Comparison of ENCODE assay signal across 9 mouse cellular contexts in the genomic region with DNA sequence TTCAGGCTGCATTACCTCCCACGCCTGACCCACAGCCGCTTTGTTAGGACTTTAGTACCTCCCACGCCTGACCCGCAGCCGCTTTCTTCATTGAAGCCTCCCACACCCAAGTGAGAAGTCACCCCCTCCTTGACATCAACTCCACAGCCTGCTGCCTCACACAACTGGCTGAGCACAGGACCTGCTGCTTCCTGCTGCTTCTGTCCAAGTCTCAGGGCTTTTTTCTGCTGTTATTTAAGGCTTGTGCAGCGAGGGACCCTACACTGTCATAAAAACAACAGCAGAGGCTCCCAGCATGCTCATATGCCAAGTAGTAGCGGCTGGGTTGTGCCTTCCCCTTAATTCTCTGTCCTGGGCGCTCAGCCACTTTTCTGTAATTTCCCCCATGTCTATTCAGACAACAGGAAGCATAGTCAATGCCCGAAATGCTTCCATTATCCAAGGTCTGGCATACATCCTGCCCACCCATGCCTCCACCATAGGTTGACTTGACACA. TPM values are rescaled to one million over a fixed set of nuclear protein-coding genes. Genes with fewer than 3 reads are reported as not detected.
DNase-seq lines count a peak whose midpoint lies in the region; ATAC-seq and TF ChIP-seq lines count a peak whose summit lies in the region.
"Had no signal": no experiment of that assay in that cellular context is flagged by ENCODE, and none has a peak within 500 bp of the region (broad histone marks: within the 10 kb centered on the region; RNA-seq: fewer than 3 reads in every experiment).

No protein-coding gene starts in this region.

- WGBS in kidney, embryonic 16.5 days = 28% methylated on average over 9 of the region's 9 CpGs
- 58% methylated on average over 9 of the region's 9 CpGs for WGBS in heart, embryonic 13.5 days
- 36% methylated on average over 9 of the region's 9 CpGs for WGBS in cerebellum, adult 2 months

- peaks cover 43% of the 10 kb centered on the region for H3K36me3 ChIP-seq in kidney, embryonic 16.5 days (ENCODE audit: insufficient read depth, low read length)
- H3K36me3 ChIP-seq in heart, embryonic 13.5 days = peaks cover 83% of the 10 kb centered on the region

- no peak overlapping the region for H3K9ac ChIP-seq in kidney, embryonic 16.5 days (replicated peaks; ENCODE audit: low read length)
- no peak overlapping the region for H3K9ac ChIP-seq in heart, embryonic 13.5 days
- H3K9ac ChIP-seq: embryonic facial prominence, embryonic 12.5 days had no signal

- H3K27ac ChIP-seq in kidney, embryonic 16.5 days (ENCODE audit: low read length) = peak overlapping the region; percentile 61
- peak overlapping the region; percentile 42; the same call in 1 of the 2 replicates for H3K27ac ChIP-seq in heart, embryonic 13.5 days (replicated peaks)
- no peak overlapping the region for H3K27ac ChIP-seq in cerebellum, adult 2 months (ENCODE audit: insufficient read depth, low read length)
- H3K27ac ChIP-seq: embryonic facial prominence, embryonic 12.5 days had no signal

- H3K4me1 ChIP-seq in kidney, embryonic 16.5 days (ENCODE audit: insufficient read depth, low read length) = peaks cover 18% of the 10 kb centered on the region
- peaks cover 7% of the 10 kb centered on the region for H3K4me1 ChIP-seq in heart, embryonic 13.5 days
- H3K4me1 ChIP-seq in cerebellum, adult 2 months (ENCODE audit: control insufficient read depth, insufficient read depth, low read length) = peaks cover 7% of the 10 kb centered on the region; the same call in 1 of the 2 replicates
- H3K4me1 ChIP-seq: embryonic facial prominence, embryonic 12.5 days had no signal

- H3K4me3 ChIP-seq in kidney, embryonic 16.5 days (ENCODE audit: low read length) = no peak overlapping the region
- no peak overlapping the region for H3K4me3 ChIP-seq in heart, embryonic 13.5 days
- H3K4me3 ChIP-seq in cerebellum, adult 2 months (replicated peaks; ENCODE audit: insufficient read depth, low read depth, low read length) = no peak overlapping the region
- H3K4me3 ChIP-seq: embryonic facial prominence, embryonic 12.5 days had no signal

- no peaks in the 10 kb centered on the region for H3K27me3 ChIP-seq in kidney, embryonic 16.5 days (ENCODE audit: insufficient read depth, low read length)
- no peaks in the 10 kb centered on the region for H3K27me3 ChIP-seq in heart, embryonic 13.5 days (replicated peaks)
- H3K27me3 ChIP-seq in cerebellum, adult 2 months (ENCODE audit: control insufficient read depth, insufficient read depth, low read length) = no peaks in the 10 kb centered on the region
- H3K27me3 ChIP-seq: embryonic facial prominence, embryonic 12.5 days had no signal

- ATAC-seq in kidney, embryonic 16.5 days (ENCODE audit: low FRiP score, low TSS enrichment) = peak; percentile 70
- no peak for ATAC-seq in heart, embryonic 13.5 days (ENCODE audit: extremely low read depth, insufficient number of reproducible peaks, low FRiP score, low TSS enrichment)

- no peak for TF ChIP-seq CTCF in brain, embryonic 14.5 days (IDR thresholded peaks at IDR 0.05; ENCODE audit: borderline replicate concordance, extremely low read depth, insufficient read depth, insufficient read length)
- TF ChIP-seq CTCF in cerebellum, adult 2 months (IDR thresholded peaks at IDR 0.05; ENCODE audit: borderline replicate concordance, insufficient read depth, low read depth, low read length) = no peak

- DNase-seq in kidney, adult 8-10 months = no peak
- peak; percentile 85 for DNase-seq in brain, embryonic 14.5 days (ENCODE audit: low read depth)
- peak; percentile 65 for DNase-seq in lung, postnatal 10 days
- DNase-seq in thymus, postnatal 14 days = no peak
- no peak for DNase-seq in cerebellum, adult 2 months
- no peak for DNase-seq in urinary bladder, postnatal 4 days (ENCODE audit: low spot score in 2 of 2)

- H3K4me2 ChIP-seq in kidney, embryonic 16.5 days (replicated peaks; ENCODE audit: low read depth, low read length) = peak overlapping the region; percentile 1; the same call in 1 of the 2 replicates
- H3K4me2 ChIP-seq in heart, embryonic 13.5 days = no peak overlapping the region
- H3K4me2 ChIP-seq: embryonic facial prominence, embryonic 12.5 days had no signal

- no peak for TF ChIP-seq POLR2A in brain, embryonic 14.5 days (IDR thresholded peaks at IDR 0.05; ENCODE audit: borderline replicate concordance, extremely low read depth, insufficient read depth, insufficient read length, poor library complexity, severe bottlenecking)
- no peak for TF ChIP-seq POLR2A in cerebellum, adult 2 months (IDR thresholded peaks at IDR 0.05; ENCODE audit: borderline replicate concordance, insufficient read depth, low read length)

- H3K9me3 ChIP-seq in kidney, embryonic 16.5 days (ENCODE audit: low read length) = no peaks in the 10 kb centered on the region
- no peaks in the 10 kb centered on the region for H3K9me3 ChIP-seq in heart, embryonic 13.5 days
- H3K9me3 ChIP-seq: embryonic facial prominence, embryonic 12.5 days had no signal

RNA-seq across cellular contexts. Expression of a gene that starts 15.0 kb away (rescaled TPM):
- polyA plus RNA-seq in kidney, embryonic 16.5 days (2015; fragmentation: Nextera tagmentation; extraction: Ambion mirVana) = 86.2 and 87.2 TPM in 2 replicates
- 61.1 and 69.4 TPM in 2 replicates for polyA plus RNA-seq in brain, embryonic 14.5 days (2012; rRNA removed)
- polyA plus RNA-seq in heart, embryonic 13.5 days (2015; fragmentation: Nextera tagmentation; extraction: Ambion mirVana) = 51.6 and 54.7 TPM in 2 replicates
- 40.2 and 45.5 TPM in 2 replicates for polyA plus RNA-seq in cerebellum, adult 2 months (2012; rRNA removed)

Comparison
In these comparisons a context has a peak if more than half of its experiments do, and no peak if none do; other contexts are left out.
1. DNase-seq: peak in brain, embryonic 14.5 days (single experiment) and lung, postnatal 10 days (single experiment); none in kidney, adult 8-10 months (0 of 2), thymus, postnatal 14 days (single experiment), cerebellum, adult 2 months (0 of 2) and urinary bladder, postnatal 4 days (0 of 2).